Mouse (Mus musculus): Measurements from ENCODE around the gene Pdzph1.

Gene Pdzph1

DNA sequence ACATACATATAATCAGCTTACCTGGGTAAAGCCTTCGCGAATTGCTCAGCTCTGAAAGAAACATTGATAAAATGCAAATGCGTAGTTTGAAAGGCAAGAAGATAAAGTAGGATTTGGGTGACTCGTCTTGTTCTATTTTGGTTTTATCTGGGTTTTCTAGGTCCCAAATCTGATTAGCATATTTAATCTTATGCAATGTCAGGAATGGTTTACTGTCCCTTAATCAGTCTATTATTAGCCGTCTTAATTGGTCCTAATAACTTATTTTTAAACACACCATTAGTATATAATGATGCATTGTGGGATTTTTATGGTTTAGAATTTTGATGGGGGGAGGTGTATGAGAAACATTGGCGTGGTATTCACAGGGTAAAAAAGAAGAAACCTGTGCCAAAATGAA is at the start of gene Pdzph1:
Gene Pdzph1, minus strand, starts transcription at position 101 of the 400 bp plus-strand sequence.
- DNase-seq (ENCODE audit: low spot score in 2 of 2), result no peak

DNA sequence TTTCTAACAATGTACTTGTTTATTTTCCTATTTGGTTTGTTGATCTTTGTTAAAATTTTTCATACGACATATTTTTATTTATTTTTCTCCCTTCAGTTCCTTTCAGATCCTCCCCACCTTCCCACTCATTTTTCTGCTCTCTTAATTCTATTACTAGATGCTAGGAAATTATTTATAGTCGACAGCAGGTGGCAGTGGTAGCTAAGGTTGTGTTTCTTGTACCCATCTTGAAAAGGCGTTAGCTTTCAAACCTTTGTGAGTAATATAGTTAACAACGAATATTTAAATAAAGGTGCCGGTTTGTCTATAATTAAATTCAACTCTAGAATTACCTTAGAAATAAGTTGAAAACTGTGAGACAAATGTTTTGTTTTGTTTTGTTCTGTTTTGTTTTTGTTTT is 48.6 kb upstream of the Pdzph1 start:
- peak in 1 of 2 experiments; percentile 19 for DNase-seq (ENCODE audit: low spot score in 2 of 2)

DNA sequence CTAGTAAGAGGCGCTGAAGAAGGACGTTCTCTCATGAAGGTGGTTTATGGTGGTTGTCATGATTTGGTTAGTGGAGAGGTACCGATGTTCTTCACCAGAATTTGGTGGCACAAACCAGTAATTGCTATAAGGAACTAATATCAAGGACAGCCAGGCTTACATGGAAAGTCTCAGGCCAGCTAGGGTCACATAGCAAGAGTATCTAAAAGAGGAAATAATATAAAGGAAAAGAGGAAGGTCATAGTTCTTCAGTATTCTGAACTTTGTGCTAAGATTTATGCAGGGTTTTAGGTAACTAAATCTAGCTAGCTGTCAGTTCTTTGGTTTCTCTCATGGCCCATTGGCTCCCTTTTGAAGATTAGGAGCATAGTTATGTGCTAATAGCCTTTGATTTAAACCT is 42.3 kb upstream of the Pdzph1 start:
- DNase-seq (ENCODE audit: low spot score in 2 of 2), result no peak

DNA sequence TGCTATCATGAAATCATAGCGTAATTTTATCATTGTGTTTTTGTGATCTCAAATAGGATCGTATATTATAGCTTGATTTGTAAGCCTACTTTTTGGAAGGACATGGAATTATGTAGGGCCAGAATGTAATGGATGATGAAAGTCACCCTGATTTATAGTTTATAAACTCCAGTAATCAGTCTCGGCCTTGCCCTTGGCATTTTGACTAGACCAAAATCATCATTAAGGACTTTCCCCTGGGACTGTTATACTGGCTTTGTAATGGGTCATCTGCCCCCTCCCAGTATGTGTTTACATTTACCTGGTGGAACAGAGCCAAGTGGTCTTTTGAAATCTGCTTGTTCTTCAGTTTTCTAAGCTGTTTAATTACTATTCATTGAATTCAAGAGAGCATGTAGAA is 35.2 kb upstream of the Pdzph1 start:
- DNase-seq (ENCODE audit: low spot score in 2 of 2), result no peak

DNA sequence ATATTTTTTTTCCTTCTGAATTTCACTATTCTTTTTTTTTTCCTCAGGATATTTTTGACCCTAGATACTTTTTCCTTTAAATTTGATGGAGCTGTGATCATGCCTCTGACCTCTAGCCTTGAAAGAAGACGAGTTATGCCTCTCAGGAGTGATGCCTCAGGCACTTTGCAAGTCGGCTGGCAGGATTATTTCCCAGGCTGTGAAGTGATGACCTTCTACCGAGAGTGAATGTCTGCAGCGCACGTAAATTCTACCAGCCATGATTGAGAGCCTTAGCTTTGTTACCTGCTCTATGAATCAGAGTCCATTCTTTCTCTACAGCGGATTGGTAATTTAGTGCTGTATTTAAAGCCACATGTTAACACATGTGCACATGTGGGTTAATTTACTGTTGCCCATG is 33.3 kb upstream of the Pdzph1 start:
- DNase-seq (ENCODE audit: low spot score in 2 of 2), result no peak

DNA sequence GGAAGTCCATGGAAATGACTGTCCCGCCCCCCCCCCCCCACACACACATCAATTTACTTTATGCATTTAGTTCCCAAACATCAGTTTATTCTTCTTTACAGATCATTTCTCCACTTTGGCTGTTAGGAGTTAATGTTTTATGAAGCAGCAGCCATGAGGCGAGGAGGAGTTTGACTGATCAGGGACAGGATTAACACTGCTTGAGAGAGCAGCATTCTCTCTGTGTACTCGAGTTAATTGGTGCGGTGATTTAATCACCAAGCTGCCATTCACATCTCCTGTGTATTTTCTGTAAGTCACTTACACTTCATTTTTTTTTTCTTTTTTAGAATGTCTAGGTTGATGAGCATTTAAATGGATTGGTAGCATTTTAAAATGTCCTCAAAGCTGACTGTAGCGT is 32.8 kb upstream of the Pdzph1 start:
- no peak for DNase-seq (ENCODE audit: low spot score in 2 of 2)

DNA sequence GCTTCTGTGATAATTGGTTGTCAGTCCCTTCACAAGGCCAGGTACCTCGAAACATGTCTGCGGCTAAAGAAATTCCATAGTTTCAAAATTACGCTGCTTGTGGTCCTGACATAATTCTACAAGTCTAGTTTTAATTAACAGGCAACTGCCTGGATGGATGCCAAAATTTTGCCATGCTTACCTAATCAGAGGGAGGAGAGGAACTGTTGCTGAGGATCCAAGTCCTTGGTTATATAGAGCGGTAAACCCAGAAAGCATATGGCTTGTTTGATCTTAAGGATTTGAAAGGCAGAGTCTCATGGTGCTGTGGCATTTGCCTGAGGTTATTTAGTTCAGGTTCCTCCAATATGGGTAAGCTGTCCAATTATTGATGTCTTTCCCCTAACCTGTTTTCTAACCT is 27.5 kb upstream of the Pdzph1 start:
- no peak for DNase-seq (ENCODE audit: low spot score in 2 of 2)

DNA sequence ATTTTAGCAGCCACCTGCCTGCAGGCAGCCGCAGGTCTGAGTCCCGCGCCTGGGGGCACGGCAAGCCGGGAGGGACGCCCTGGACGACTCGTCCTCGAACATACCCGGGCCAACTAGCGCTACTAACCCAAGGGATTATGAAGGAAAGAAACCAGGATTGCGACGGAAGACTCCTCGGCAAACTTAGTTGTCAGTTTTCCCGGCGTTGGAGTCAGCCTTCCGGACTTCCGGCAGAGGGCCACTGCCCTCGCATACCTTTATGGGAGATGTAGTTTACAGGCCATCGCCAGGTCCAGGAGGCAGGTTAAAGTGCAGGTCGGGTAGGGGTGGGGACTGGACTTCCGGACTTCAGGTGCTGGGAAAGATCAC is 21.9 kb upstream of the Pdzph1 start, which contains the start of gene Nudt12:
Gene Nudt12, minus strand, starts transcription at position 282 of the 369 bp plus-strand sequence.
- peak; percentile 38 to 69 for DNase-seq (ENCODE audit: low spot score in 2 of 2)

DNA sequence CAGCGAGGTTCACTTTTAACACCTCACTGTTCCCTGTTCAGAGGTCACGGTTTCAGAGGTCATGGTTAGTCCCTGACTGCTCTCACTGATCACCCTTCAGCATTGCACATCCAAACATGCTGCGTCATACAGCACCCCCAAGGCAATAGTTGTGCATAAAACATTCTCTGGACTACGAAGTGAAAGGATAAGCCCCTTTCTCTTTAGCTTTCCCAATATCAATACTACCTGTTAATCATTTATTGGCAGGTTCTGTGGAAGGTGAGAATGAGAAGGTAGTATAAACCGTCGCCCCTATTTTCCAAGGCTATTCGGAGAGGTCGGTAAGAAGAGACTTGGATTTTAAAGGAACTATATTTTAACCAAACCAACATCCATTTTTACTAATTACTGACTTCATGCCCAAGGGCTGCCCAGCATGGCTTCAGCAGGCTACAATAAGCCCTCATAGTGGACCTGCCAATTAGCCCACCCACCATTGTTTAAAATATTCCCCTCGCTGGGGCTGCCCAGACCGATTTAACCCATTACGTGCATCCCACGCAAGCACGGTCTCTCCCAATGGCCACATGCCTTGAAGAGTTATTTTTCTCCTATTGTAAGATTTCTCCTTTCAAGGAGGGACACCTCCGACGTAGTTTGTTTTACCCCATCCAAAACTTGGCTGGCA is 21.4 kb upstream of the Pdzph1 start:
- peak in 1 of 2 experiments; percentile 5 for DNase-seq (ENCODE audit: low spot score in 2 of 2)

DNA sequence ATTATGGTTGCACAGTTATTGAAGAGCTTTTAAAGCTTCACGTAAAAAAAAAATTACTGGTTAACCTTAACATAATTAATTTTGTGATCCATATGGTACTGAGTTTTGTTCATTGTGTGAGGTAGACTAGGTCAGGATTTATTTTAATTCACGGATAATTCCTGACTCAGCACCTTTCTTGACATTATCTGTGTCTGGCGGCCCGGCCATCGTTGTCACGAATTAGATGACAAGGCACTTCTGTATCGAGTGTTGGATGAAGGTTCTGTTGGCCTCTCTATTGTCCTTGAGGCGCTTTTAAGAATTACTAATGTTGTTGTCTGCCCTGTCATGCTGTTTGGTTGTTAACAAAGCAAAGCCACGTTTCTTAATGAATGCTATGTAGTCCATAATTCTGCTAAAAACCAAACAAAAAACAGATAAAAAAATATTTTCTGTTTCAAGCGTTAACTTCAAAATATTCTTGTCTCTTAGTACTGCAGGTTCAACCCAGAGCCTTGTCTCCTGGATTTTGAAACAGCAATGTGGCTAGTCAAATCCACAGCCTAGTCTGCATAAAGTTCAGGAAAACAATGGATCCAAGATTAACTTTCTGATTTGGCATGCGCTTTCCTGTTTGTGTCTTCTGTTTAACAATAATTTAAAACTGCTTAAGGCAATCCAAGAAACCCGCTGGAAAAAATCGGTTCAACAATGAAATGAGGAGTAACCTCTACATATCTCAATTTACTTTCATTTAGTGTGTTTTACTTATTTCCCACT is 20.6 kb upstream of the Pdzph1 start:
- DNase-seq (ENCODE audit: low spot score in 2 of 2), result no peak

DNA sequence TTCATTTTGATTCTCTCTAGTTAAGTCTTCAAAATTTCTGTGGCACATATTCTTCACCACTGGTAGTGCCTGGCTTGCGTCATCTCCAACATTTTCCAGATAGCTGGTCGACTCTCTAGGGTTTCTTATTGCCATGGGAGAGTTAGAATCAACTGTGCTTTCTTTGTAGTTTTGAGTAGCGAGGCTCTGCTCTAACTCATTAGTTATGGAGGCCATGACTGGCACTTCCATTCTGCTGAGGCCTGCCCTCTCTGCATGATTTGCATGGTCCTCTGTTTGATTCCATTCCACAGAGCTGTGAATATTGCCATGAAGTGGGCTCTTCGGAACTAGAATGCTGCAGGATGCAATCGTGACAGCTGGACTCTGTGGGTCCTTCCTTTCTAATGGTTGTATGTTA is 17.9 kb downstream of the Pdzph1 start:
- no peak for DNase-seq (ENCODE audit: low spot score in 2 of 2)

DNA sequence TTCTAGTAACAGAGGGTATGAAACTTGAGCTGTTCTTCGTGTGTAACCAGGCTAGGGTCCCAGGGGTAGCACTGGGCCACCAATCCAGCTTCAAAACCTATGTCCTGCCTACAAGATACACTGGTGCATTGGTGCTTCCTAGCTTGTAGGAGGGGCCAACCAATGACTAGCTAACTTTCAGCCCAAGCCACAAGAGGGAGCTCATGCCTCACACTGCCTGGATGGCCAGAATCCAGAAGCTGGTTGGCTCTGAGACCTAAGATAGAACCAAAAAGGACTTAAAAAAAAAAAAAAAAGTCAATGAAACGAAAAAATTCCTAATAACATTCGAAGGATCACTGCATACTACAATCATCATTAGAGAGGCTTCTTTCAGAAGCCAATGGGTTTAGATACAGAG is 31.3 kb downstream of the Pdzph1 start:
- peak; percentile 31 to 52 for DNase-seq (ENCODE audit: low spot score in 2 of 2)

DNA sequence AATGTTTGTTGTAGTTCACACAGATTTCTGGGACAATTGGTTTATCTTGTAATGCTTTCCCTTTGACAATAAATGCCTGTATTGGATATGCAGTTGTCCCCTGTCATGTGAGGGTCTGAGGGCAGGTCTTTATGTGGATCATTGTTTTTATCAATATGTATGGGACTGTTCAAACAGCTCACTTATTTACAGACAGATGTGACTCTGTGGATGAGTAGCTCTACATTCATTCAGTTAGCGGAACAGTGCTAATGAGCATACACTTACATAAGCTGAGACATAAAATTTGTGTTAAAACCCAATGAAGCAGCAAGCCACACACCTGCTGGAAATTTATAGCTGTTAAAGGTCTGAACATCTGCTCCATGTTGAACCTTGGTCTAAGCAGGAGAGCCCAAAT is 34.1 kb downstream of the Pdzph1 start:
- no peak for DNase-seq (ENCODE audit: low spot score in 2 of 2)

DNA sequence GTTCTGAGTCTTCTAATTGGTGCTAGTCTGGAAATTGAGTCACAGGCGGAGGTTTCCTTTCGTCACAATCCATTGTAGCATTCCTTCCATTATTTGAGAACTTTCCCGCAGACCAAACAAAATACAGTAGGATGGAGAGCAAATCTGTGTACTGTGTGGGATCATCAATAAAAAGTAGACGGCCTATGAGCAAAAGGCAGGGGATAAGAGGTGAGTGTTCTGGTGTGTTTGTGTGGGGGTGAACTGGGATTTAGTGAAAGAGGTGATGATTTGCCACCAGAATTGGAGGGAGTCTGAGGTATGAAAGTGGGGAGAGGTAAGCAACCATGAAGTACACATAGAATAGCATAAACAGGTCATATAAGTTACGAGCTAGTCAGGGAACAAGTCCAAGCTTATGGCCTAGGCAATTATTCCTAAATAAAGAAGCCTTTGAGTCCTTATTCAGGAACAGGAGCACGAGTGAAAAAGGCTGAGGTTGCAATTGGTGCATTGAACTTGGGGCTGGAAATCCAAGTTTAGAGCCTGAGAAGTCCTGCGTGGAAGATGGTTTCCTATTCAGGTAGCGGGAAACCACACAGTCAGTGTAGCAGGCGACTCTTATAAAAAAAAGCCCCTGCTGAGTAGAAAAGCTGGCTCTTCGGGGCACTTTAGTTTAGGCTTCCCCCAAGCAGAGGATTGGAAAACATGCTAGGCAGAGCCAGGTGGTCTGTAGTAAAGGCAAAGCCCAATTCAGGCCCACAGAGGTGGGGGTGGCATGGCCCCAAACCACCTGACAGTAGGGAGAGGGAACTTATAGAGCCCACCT is 48.0 kb downstream of the Pdzph1 start:
- no peak for DNase-seq (ENCODE audit: low spot score in 2 of 2)

DNA sequence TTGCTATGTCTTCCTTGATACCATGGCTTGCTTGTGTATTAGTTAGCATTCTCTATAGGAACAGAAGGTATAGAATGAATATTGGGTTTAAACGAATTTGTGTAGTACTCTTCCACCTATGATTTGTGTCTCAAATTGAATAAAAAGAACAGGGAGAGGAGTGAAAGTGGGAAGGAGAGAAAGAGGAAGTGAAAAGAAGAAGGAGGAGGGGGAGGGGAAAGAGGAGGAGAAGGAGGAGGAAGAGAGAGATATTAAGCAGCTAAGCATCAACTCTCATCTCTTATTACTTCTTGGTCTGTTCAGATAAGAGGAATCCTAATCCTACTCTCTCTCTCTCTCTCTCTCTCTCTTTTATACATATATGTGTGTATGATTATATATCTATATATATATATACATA is 52.6 kb downstream of the Pdzph1 start:
- DNase-seq (ENCODE audit: low spot score in 2 of 2), result no peak

DNA sequence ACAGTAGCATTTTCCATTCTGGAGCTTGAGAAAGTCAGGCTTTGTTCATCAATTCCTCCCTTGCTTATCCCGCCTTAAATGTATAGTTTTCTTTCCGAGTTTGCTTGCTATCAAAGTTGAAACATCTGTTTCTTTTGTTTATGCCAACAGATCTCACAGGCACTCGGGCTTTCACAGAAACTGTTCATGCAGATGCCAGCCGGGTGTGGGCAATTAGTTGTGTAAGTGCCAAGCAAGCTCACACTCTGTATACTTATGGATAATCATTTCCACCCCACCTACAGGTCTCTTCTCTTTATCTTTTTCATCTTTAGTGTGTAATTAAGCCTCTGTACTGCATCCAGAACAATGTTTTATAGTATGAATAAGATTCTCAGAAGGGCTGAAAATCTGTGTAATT is 53.6 kb downstream of the Pdzph1 start:
- DNase-seq (ENCODE audit: low spot score in 2 of 2), result no peak

DNA sequence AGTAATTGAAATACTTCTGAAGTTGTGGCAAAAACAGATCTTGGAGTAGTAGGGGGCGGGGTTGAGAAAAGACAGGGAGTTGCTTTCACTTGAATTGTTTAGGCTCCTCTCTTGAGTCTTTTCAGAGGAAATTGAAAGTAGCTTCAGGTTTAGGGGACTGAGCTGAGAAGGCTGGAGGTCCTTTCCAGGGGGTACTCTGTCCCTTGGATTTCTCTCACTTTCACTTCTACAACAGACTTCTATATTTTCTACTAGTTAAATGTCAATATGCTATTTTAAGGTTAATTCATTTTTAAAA is 58.2 kb downstream of the Pdzph1 start:
- DNase-seq (ENCODE audit: low spot score in 2 of 2), result no peak

DNA sequence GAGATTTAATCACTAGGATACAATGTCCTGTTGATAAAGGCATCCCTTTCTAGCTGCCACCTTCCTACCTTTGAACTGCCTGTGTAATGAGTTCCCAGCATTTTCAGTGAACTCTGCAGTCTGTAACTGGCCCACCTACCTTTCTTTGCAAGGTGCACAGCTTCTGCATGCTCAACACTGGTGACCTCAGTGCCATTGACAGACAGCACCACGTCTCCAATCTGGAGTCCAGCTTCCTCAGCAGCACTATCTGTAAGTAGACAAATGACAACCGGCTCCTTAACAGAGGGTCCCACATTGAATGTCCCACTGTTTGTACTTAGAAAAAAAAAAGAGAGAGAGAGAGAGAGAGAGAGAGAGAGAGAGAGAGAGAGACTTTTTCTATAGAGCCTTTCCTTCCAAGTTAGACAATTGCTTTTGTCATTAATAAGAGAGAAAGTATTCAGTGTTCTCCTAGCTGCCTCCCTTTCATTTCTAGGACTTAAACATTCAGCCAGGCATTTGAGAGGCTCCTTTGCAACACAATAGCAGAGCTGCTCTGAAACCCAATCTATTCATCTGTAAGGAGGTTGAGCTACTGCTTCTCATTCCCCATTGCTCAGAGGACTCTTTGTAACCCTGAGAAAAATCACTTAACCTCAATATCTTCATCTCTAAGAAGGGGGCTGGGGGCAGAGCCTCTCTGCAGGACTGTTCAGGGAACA is 58.7 kb downstream of the Pdzph1 start:
- no peak for DNase-seq (ENCODE audit: low spot score in 2 of 2)

DNA sequence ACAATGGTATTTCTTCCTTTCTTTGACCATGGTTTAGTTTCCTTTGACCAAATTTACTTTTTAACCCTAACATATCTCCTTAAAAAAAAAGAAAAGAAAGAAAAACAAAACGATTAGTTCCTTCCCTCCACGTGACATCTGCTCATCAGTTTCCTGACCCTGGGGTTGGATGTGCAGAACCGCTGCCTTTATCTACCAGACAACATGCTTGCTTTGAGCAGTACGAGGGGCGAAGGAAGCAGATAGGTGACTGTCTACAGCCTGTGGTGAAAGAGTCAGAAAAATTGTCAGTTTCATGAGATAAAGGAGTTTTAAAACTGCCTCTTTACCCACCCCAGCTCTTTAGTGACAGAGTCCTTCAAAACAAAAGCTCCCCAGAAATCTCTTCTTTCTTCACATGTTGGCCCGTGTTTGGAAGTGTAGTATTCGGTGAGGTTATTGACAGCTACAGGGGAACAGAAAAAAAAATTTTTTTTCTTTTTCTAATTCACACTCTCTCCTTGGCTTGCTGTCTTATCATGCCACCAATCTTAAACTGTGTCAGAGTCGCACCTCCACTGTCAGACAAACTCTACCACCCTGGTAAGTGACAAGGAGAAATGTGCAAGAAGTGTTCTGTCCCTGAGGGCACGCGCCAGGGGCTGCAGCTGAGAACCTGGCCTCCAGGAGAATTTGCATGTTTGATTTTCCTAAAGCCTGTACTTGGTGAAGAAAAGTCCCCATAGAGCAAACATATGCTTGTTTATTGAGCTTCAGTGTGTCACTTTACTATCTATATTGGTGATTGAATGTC is 66.2 kb downstream of the Pdzph1 start:
- DNase-seq (ENCODE audit: low spot score in 2 of 2), result no peak

DNA sequence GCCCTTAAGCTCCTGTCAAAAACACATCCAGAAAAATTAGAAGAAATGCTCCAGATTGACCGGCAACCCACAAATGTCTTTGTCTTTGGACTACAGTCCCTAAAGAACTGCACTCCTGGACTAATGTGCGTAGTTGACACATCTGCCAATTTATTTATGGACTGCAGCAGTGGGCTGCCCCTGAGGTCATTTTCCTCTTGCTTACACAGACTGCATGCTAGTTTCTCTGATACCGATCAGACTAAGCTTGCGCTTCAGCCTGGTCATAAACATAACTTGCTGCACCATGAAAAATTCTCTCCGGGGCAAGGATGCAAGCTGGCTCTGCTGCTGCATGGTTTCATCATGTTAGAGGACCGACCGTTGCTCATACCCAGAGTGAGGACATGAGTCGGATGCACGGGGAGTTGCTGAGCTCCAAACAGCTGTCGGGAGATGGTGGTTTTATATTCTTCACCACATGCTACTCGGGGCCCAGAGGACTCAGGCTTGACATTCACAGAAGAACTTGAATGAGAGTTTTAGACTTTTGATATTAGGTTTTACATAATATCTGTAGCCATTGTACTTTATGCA is 67.2 kb downstream of the Pdzph1 start:
- no peak for DNase-seq (ENCODE audit: low spot score in 2 of 2)

DNA sequence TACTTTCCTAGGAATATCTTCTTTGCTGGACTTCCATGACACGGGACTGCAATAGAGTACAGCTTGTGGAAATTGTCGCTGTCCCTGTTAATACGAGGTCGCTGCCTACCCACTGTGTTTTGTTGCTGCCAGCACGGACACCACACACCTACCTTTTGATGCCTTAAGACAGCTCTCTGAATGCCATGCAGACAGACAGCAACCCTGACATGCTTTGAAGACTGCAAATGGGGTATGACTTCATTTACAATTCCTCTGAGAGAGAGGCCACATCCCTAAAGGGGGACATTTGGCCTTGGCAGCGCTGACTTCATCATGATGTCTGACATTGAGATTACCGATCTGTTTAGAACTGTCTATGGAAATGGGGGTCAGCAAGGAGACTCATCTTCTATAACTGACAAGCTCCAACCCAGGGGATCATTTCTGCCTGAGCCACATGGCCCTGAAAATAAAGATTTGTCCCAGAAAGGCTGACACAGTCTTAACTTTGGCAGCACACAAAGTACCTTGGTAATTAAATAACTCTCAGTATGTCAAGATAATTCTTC is 67.8 kb downstream of the Pdzph1 start:
- no peak for DNase-seq (ENCODE audit: low spot score in 2 of 2)

Measured in frontal cortex, postnatal 36 days (tissue).